Mouse (Mus musculus) kidney, adult 8-10 months (tissue): ENCODE data around the gene Mdh1.
"Not testable (repeated sequence)": the region's sequence is repeated elsewhere in the genome, so short reads cannot be mapped to it uniquely, and the experiment has no call there.

ENCODE experiments used
- DNase-seq, 2 experiments: peaks; one replicate each; pipeline ENCODE4 v3.0.0; 2022

The Mdh1 gene

DNA sequence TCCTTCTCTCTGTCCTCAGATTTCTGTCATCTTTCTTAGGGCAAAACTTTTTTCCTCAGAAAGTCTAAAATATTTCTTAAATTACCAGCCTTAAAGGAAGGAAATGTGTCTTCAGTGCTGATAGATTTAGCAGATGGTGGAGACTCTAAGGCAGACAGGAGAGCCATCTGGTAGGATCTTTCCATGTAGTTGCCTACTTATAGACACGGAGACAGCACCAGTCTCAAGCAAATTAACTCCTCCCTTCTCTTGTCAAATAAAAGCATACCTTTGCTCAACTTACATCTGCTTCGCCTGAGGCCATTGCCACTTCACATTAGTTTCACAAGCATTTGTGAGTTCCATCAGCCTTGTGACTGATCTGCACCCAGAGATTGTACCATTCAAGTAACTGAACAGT, 27.1 kb downstream of the Mdh1 start:
- DNase-seq, result no peak

DNA sequence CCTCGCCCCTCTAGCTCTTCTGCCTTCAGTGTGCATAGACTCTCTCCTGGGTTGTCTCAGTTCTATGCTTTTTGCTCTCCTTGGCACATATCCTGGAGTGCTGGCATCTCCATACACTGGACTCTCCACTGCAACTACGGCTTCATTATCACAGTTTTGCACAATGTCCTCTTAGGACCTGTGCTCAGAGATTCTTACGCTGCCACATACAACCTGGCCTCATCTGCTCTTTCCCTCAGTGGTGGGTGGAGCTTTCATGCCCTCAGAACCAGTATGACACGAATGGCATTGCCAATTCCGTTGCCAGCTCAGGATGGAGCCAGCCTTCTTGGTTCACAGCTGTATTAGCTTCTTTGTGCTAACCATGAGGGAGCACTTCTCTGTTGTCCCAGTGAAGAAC, 29.4 kb downstream of the Mdh1 start:
- DNase-seq, result no peak

DNA sequence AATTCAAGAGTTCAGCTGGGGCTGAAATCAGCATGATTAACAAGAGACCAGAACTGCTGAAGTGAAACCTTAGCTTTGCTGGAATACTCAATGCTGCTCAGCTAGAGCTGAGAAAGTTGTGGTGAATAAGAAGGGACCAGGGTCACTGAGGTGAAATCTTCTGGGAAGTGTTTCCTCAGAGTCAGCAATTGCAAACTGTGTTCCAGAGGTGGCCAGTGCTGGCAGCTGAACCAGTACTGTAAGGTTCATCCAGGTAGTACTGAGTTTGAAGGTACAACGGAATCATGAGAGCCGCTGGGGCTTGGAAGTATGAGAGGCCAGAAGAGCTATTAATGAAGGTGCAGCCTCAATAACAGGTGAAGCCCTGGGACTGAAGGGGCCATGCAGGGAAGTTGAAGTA, 31.5 kb downstream of the Mdh1 start:
- DNase-seq, result peak; percentile 27 to 30

DNA sequence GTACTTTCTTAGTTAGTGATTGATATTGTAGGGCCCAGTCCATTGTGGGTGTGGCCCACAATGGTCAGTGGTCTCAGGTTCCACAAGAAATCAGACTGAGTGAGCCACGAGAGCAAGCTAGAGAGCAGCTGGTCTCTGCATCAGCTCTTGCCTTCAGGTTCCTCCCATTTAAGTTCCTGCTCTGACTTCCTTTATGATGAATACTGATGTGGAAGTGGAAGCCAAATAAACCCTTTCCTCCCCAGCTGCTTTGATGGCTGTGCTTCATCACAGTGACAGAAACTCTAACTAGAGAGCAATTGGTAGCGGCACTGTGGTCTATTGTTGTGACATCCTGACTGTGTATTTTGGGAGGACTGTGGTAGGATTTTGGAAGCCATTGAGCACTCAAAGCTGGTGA, 32.1 kb downstream of the Mdh1 start:
- no peak for DNase-seq

DNA sequence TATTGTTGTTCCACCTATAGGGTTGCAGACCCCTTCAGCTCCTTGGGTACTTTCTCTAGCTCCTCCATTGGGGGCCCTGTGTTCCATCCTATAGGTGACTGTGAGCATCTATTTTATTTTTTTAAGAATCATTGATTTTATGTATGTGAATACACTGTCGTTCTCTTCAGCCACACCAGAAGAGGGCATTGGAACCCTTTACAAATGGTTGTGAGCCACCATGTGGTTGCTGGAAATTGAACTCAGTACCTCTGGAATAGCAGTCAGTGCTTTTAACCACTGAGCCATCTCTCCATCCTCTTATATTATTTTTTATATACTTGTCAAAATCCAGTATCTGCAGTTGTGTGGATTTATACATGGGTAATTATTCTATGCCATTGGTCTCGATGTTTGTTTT, 41.3 kb downstream of the Mdh1 start:
- not testable (repeated sequence) for DNase-seq

DNA sequence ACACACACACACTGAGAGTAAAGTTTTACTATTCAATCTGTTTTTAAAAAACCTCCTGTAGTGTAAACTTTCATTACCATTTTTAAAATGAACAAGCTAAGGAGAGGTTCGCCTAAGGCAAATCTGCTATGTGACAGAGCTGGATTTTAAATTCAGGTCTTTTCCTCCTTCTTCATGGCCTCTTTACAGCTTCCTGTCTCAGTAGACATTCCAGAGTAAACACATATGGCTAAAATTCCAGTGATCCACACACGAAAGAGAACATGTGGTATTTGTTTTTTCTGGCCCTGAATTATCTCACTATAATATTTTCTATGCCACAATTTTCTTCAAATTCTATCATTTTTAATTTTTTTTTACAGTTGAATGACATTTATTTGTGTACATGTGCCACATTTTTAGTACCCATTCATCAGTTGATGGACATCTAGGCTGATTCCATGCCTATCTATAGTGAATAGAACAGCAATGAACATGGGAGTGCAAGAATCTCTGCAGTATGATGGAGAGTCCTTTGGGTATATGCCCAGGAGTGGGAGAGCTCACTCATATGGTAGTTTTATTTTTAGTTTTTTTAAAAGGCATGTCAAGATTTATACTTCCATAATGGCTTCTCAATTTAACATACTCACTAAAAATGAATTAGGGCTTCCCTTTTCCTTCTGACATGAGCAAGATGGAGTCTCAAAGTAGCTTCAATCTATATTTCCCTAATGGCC, 43.3 kb downstream of the Mdh1 start:
- DNase-seq, result no peak

GRCm38 (mm10) chr11:21517726-21518125, 54.4 kb downstream of the Mdh1 start:
- peak; percentile 70 to 74 for DNase-seq

- peak in 1 of 2 experiments; percentile 49 for DNase-seq
Observed at GRCm38 (mm10) chr11:21516396-21516795, 55.8 kb downstream of the Mdh1 start.

GRCm38 (mm10) chr11:21510577-21510976, 61.6 kb downstream of the Mdh1 start:
- not testable (repeated sequence) for DNase-seq

DNA sequence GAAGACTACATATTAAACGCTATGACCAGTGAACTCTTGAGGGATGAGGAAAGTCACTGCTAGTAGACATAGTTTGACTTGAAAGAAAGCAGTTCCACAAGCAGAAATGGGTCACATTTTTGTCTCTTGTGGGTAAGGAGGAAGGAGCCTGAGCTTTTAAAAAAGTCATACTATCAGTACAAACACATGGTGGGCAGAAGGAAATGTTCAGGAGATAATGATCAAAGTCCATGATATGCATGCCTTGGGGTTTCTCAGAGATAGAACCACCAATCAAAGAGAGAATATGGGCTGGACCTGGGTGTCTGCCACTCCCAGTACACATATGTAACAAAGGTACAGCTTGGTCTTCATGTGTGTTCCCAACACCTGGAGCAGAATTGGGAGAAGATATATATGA, 63.5 kb downstream of the Mdh1 start:
- DNase-seq, result not testable (repeated sequence)

- not testable (repeated sequence) for DNase-seq
Observed at GRCm38 (mm10) chr11:21507073-21507472, 65.1 kb downstream of the Mdh1 start.
